Mouse (Mus musculus): ENCODE results near the gene Hrh2. TPM values are rescaled to one million over a fixed set of nuclear protein-coding genes. Genes with fewer than 3 reads are reported as not detected.

The Hrh2 gene
- polyA plus RNA-seq, 1 experiment from 2014 or later, result not detected

GRCm38 (mm10) chr13:54251541-54252225, 59.8 kb downstream of the Hrh2 start:
- no peak overlapping the region for H3K9ac ChIP-seq (ENCODE audit: low read depth, low read length)
- H3K4me2 ChIP-seq (replicated peaks; ENCODE audit: low read depth, low read length), result no peak overlapping the region
- ATAC-seq (ENCODE audit: low FRiP score) (no peak), DNase-seq (ENCODE audit: low spot score) (no peak)
- no peak overlapping the region for H3K27ac ChIP-seq (ENCODE audit: low read depth, low read length)
- WGBS, result 71% methylated on average over 11 of the region's 11 CpGs
- H3K4me1 ChIP-seq (replicated peaks; ENCODE audit: control insufficient read depth, insufficient read depth, low read length), result peaks cover 5% of the 10 kb centered on the region; the same call in 1 of the 2 replicates
- H3K27me3 ChIP-seq (ENCODE audit: control insufficient read depth, insufficient read depth, low read length), result peaks cover 8% of the 10 kb centered on the region; the same call in 1 of the 2 replicates
- no peak overlapping the region for H3K4me3 ChIP-seq (ENCODE audit: low read depth, low read length)
- no peaks in the 10 kb centered on the region for H3K9me3 ChIP-seq (ENCODE audit: control insufficient read depth, low read length)
- no peaks in the 10 kb centered on the region for H3K36me3 ChIP-seq (ENCODE audit: control insufficient read depth, insufficient read depth, low read length)

GRCm38 (mm10) chr13:54257580-54258223, 65.8 kb downstream of the Hrh2 start:
- Histone ChIP-seq H3K27ac (ENCODE audit: low read depth, low read length) (no peak overlapping the region), H3K4me3 (ENCODE audit: low read depth, low read length) (no peak overlapping the region), H3K4me1 (replicated peaks; ENCODE audit: control insufficient read depth, insufficient read depth, low read length) (no peaks in the 10 kb centered on the region), H3K9me3 (ENCODE audit: control insufficient read depth, low read length) (no peaks in the 10 kb centered on the region), H3K9ac (ENCODE audit: low read depth, low read length) (no peak overlapping the region), H3K27me3 (ENCODE audit: control insufficient read depth, insufficient read depth, low read length) (peaks cover 4% of the 10 kb centered on the region), H3K36me3 (ENCODE audit: control insufficient read depth, insufficient read depth, low read length) (no peaks in the 10 kb centered on the region), H3K4me2 (replicated peaks; ENCODE audit: low read depth, low read length) (no peak overlapping the region)
- WGBS, result 17% methylated on average over 10 of the region's 10 CpGs
- ATAC-seq (ENCODE audit: low FRiP score), result no peak
- no peak for DNase-seq (ENCODE audit: low spot score)

- DNase-seq (ENCODE audit: low spot score), result no peak
- no peaks in the 10 kb centered on the region for H3K9me3 ChIP-seq (ENCODE audit: control insufficient read depth, low read length)
These were observed 66.4 kb downstream of the Hrh2 start for GRCm38 (mm10) chr13:54258231-54258743.

GRCm38 (mm10) chr13:54260318-54260717, 68.4 kb downstream of the Hrh2 start:
- Histone ChIP-seq H3K4me2 (replicated peaks; ENCODE audit: low read depth, low read length) (no peak overlapping the region), H3K27ac (ENCODE audit: low read depth, low read length) (no peak overlapping the region), H3K4me1 (replicated peaks; ENCODE audit: control insufficient read depth, insufficient read depth, low read length) (no peaks in the 10 kb centered on the region), H3K36me3 (ENCODE audit: control insufficient read depth, insufficient read depth, low read length) (no peaks in the 10 kb centered on the region), H3K9ac (ENCODE audit: low read depth, low read length) (no peak overlapping the region), H3K27me3 (ENCODE audit: control insufficient read depth, insufficient read depth, low read length) (no peaks in the 10 kb centered on the region; the same call in none of the 2 replicates), H3K9me3 (ENCODE audit: control insufficient read depth, low read length) (no peaks in the 10 kb centered on the region), H3K4me3 (ENCODE audit: low read depth, low read length) (no peak overlapping the region)
- no peak for ATAC-seq (ENCODE audit: low FRiP score)
- DNase-seq (ENCODE audit: low spot score), result no peak
- 27% methylated on average over 8 of the region's 8 CpGs for WGBS

More at GRCm38 (mm10) chr13:54258231-54258743, 66.4 kb downstream of the Hrh2 start:
- Histone ChIP-seq H3K4me3 (ENCODE audit: low read depth, low read length) (no peak overlapping the region), H3K27me3 (ENCODE audit: control insufficient read depth, insufficient read depth, low read length) (peaks cover 3% of the 10 kb centered on the region), H3K27ac (ENCODE audit: low read depth, low read length) (no peak overlapping the region), H3K4me2 (replicated peaks; ENCODE audit: low read depth, low read length) (no peak overlapping the region), H3K9ac (ENCODE audit: low read depth, low read length) (no peak overlapping the region), H3K36me3 (ENCODE audit: control insufficient read depth, insufficient read depth, low read length) (no peaks in the 10 kb centered on the region), H3K4me1 (replicated peaks; ENCODE audit: control insufficient read depth, insufficient read depth, low read length) (no peaks in the 10 kb centered on the region)
- no peak for ATAC-seq (ENCODE audit: low FRiP score)
- WGBS, result 33% methylated on average over 8 of the region's 8 CpGs

GRCm38 (mm10) chr13:54262741-54263510, 71.0 kb downstream of the Hrh2 start:
- H3K4me3 ChIP-seq (ENCODE audit: low read depth, low read length), result no peak overlapping the region
- H3K4me1 ChIP-seq (replicated peaks; ENCODE audit: control insufficient read depth, insufficient read depth, low read length), result no peaks in the 10 kb centered on the region; the same call in 1 of the 2 replicates
- WGBS, result 90% methylated on average over 15 of the region's 15 CpGs
- no peaks in the 10 kb centered on the region for H3K27me3 ChIP-seq (ENCODE audit: control insufficient read depth, insufficient read depth, low read length)
- no peak overlapping the region for H3K4me2 ChIP-seq (replicated peaks; ENCODE audit: low read depth, low read length)
- DNase-seq (ENCODE audit: low spot score), result no peak
- no peaks in the 10 kb centered on the region for H3K9me3 ChIP-seq (ENCODE audit: control insufficient read depth, low read length)
- no peaks in the 10 kb centered on the region for H3K36me3 ChIP-seq (ENCODE audit: control insufficient read depth, insufficient read depth, low read length)
- H3K27ac ChIP-seq (ENCODE audit: low read depth, low read length), result no peak overlapping the region
- ATAC-seq (ENCODE audit: low FRiP score), result no peak
- no peak overlapping the region for H3K9ac ChIP-seq (ENCODE audit: low read depth, low read length)

- Histone ChIP-seq H3K4me2 (replicated peaks; ENCODE audit: low read depth, low read length) (no peak overlapping the region), H3K36me3 (ENCODE audit: control insufficient read depth, insufficient read depth, low read length) (no peaks in the 10 kb centered on the region), H3K9ac (ENCODE audit: low read depth, low read length) (no peak overlapping the region), H3K27ac (ENCODE audit: low read depth, low read length) (no peak overlapping the region), H3K4me3 (ENCODE audit: low read depth, low read length) (no peak overlapping the region), H3K27me3 (ENCODE audit: control insufficient read depth, insufficient read depth, low read length) (no peaks in the 10 kb centered on the region), H3K9me3 (ENCODE audit: control insufficient read depth, low read length) (no peaks in the 10 kb centered on the region), H3K4me1 (replicated peaks; ENCODE audit: control insufficient read depth, insufficient read depth, low read length) (no peaks in the 10 kb centered on the region; the same call in 1 of the 2 replicates)
- no peak for DNase-seq (ENCODE audit: low spot score)
- no peak for ATAC-seq (ENCODE audit: low FRiP score)
- WGBS, result 77% methylated on average over 6 of the region's 6 CpGs
These were observed 71.7 kb downstream of the Hrh2 start for GRCm38 (mm10) chr13:54263641-54264040.

GRCm38 (mm10) chr13:54266472-54266871, 74.5 kb downstream of the Hrh2 start:
- DNase-seq (ENCODE audit: low spot score) (peak; percentile 58), ATAC-seq (ENCODE audit: low FRiP score) (peak; percentile 67)
- 16% methylated on average over 9 of the region's 9 CpGs for WGBS
- no peak overlapping the region for H3K9ac ChIP-seq (ENCODE audit: low read depth, low read length)
- no peak overlapping the region for H3K4me3 ChIP-seq (ENCODE audit: low read depth, low read length)
- H3K27ac ChIP-seq (ENCODE audit: low read depth, low read length), result no peak overlapping the region
- no peak overlapping the region for H3K4me2 ChIP-seq (replicated peaks; ENCODE audit: low read depth, low read length)
- H3K36me3 ChIP-seq (ENCODE audit: control insufficient read depth, insufficient read depth, low read length), result no peaks in the 10 kb centered on the region
- no peaks in the 10 kb centered on the region for H3K9me3 ChIP-seq (ENCODE audit: control insufficient read depth, low read length)
- H3K4me1 ChIP-seq (replicated peaks; ENCODE audit: control insufficient read depth, insufficient read depth, low read length), result no peaks in the 10 kb centered on the region; the same call in 1 of the 2 replicates
- no peaks in the 10 kb centered on the region for H3K27me3 ChIP-seq (ENCODE audit: control insufficient read depth, insufficient read depth, low read length)

GRCm38 (mm10) chr13:54269087-54269486, 77.2 kb downstream of the Hrh2 start:
- Histone ChIP-seq H3K9ac (ENCODE audit: low read depth, low read length) (no peak overlapping the region), H3K9me3 (ENCODE audit: control insufficient read depth, low read length) (no peaks in the 10 kb centered on the region), H3K4me2 (replicated peaks; ENCODE audit: low read depth, low read length) (no peak overlapping the region), H3K36me3 (ENCODE audit: control insufficient read depth, insufficient read depth, low read length) (no peaks in the 10 kb centered on the region), H3K4me3 (ENCODE audit: low read depth, low read length) (no peak overlapping the region), H3K4me1 (replicated peaks; ENCODE audit: control insufficient read depth, insufficient read depth, low read length) (no peaks in the 10 kb centered on the region; the same call in 1 of the 2 replicates), H3K27me3 (ENCODE audit: control insufficient read depth, insufficient read depth, low read length) (no peaks in the 10 kb centered on the region), H3K27ac (ENCODE audit: low read depth, low read length) (no peak overlapping the region)
- WGBS, result 54% methylated on average over 2 of the region's 3 CpGs
- ATAC-seq (ENCODE audit: low FRiP score), result no peak
- DNase-seq (ENCODE audit: low spot score), result no peak
